Mouse (Mus musculus) thymus, postnatal 36 days (tissue): ENCODE measurements around the gene Trabd2b.

ENCODE experiments used
- DNase-seq, 2 experiments: peaks; one replicate each; pipeline ENCODE4 v3.0.0; 2022; ENCODE audit warnings: mixed read lengths in 2 of 2

Gene Trabd2b

GRCm38 (mm10) chr4:114611166-114611929, 204.8 kb downstream of the Trabd2b start:
- no peak for DNase-seq

- no peak for DNase-seq
These were observed 205.5 kb downstream of the Trabd2b start for GRCm38 (mm10) chr4:114612032-114612431.

- DNase-seq, result no peak
These were observed 206.3 kb downstream of the Trabd2b start for GRCm38 (mm10) chr4:114612827-114613226.

- DNase-seq, result no peak
These were observed 207.6 kb downstream of the Trabd2b start for GRCm38 (mm10) chr4:114614086-114614485.

- DNase-seq, result no peak
These were observed 209.2 kb downstream of the Trabd2b start for GRCm38 (mm10) chr4:114615765-114616164.

GRCm38 (mm10) chr4:114622929-114623328, 216.4 kb downstream of the Trabd2b start:
- DNase-seq, result no peak

GRCm38 (mm10) chr4:114624114-114624910, 217.8 kb downstream of the Trabd2b start:
- no peak for DNase-seq

GRCm38 (mm10) chr4:114625357-114625756, 218.8 kb downstream of the Trabd2b start:
- peak in 1 of 2 experiments; percentile 4 for DNase-seq

- no peak for DNase-seq
These were observed 219.4 kb downstream of the Trabd2b start for GRCm38 (mm10) chr4:114625920-114626319.

- no peak for DNase-seq
These were observed 221.3 kb downstream of the Trabd2b start for GRCm38 (mm10) chr4:114627674-114628293.

GRCm38 (mm10) chr4:114635889-114636288, 229.4 kb downstream of the Trabd2b start:
- peak; percentile 24 to 26 for DNase-seq

GRCm38 (mm10) chr4:114636324-114636723, 229.8 kb downstream of the Trabd2b start:
- no peak for DNase-seq

- DNase-seq, result peak; percentile 33 to 36
These were observed 230.6 kb downstream of the Trabd2b start for GRCm38 (mm10) chr4:114637120-114637519.

- DNase-seq, result no peak
These were observed 235.9 kb downstream of the Trabd2b start for GRCm38 (mm10) chr4:114642469-114642868.

GRCm38 (mm10) chr4:114643679-114644208, 237.2 kb downstream of the Trabd2b start:
- no peak for DNase-seq

GRCm38 (mm10) chr4:114645341-114645740, 238.8 kb downstream of the Trabd2b start:
- DNase-seq, result no peak

GRCm38 (mm10) chr4:114646825-114647681, 240.5 kb downstream of the Trabd2b start:
- DNase-seq, result no peak

- peak; percentile 63 to 68 for DNase-seq
These were observed 241.2 kb downstream of the Trabd2b start for GRCm38 (mm10) chr4:114647689-114648088.

GRCm38 (mm10) chr4:114648532-114649074, 242.1 kb downstream of the Trabd2b start:
- no peak for DNase-seq

GRCm38 (mm10) chr4:114650551-114650950, 244.0 kb downstream of the Trabd2b start:
- no peak for DNase-seq

- DNase-seq, result no peak
These were observed 244.5 kb downstream of the Trabd2b start for GRCm38 (mm10) chr4:114651007-114651406.

- DNase-seq, result no peak
These were observed 245.1 kb downstream of the Trabd2b start for GRCm38 (mm10) chr4:114651606-114652005.
